Comparison of ENCODE assay signal across 16 mouse cellular contexts in genomic region chr6:38203820-38204219, GRCm38 (mm10). TPM values are rescaled to one million over a fixed set of nuclear protein-coding genes. Genes with fewer than 3 reads are reported as not detected.
DNase-seq lines count a peak whose midpoint lies in the region; ATAC-seq lines count a peak whose summit lies in the region.
"Had no signal": no experiment of that assay in that cellular context is flagged by ENCODE, and none has a peak within 500 bp of the region (broad histone marks: within the 10 kb centered on the region; RNA-seq: fewer than 3 reads in every experiment).

No protein-coding gene starts in this region.

- no peaks in the 10 kb centered on the region for H3K27me3 ChIP-seq in hindbrain, embryonic 16.5 days (replicated peaks; ENCODE audit: control insufficient read depth, insufficient read depth, low read length)
- no peaks in the 10 kb centered on the region for H3K27me3 ChIP-seq in hindbrain, embryonic 12.5 days
- peaks cover 33% of the 10 kb centered on the region for H3K27me3 ChIP-seq in midbrain, embryonic 11.5 days (ENCODE audit: control insufficient read depth, insufficient read depth, low read length)
- H3K27me3 ChIP-seq in midbrain, embryonic 16.5 days (ENCODE audit: control insufficient read depth, insufficient read depth, low read depth, low read length): no peaks in the 10 kb centered on the region
- no peaks in the 10 kb centered on the region for H3K27me3 ChIP-seq in embryonic facial prominence, embryonic 13.5 days
- H3K27me3 ChIP-seq in neural tube, embryonic 14.5 days (ENCODE audit: control insufficient read depth, insufficient read depth, low read length): no peaks in the 10 kb centered on the region
- H3K27me3 ChIP-seq: heart, embryonic 13.5 days had no signal

- DNase-seq in midbrain, embryonic 11.5 days (ENCODE audit: low spot score, missing footprints): peak; percentile 62
- no peak for DNase-seq in Muller cell, postnatal 12 days (ENCODE audit: inconsistent ontology term)
- DNase-seq: adrenal gland, adult 8-10 months; cerebellum, adult 2 months; kidney, adult 18-20 months; thymus, adult 2 months had no signal

- H3K9me3 ChIP-seq in hindbrain, embryonic 16.5 days (ENCODE audit: control insufficient read depth, low read length): no peaks in the 10 kb centered on the region
- no peaks in the 10 kb centered on the region; the same call in 1 of the 2 replicates for H3K9me3 ChIP-seq in hindbrain, embryonic 12.5 days (replicated peaks)
- H3K9me3 ChIP-seq in midbrain, embryonic 11.5 days (ENCODE audit: control insufficient read depth, low read length): no peaks in the 10 kb centered on the region; the same call in 1 of the 2 replicates
- no peaks in the 10 kb centered on the region for H3K9me3 ChIP-seq in midbrain, embryonic 16.5 days (replicated peaks; ENCODE audit: control insufficient read depth, low read length, poor library complexity, severe bottlenecking)
- H3K9me3 ChIP-seq in embryonic facial prominence, embryonic 13.5 days: no peaks in the 10 kb centered on the region
- H3K9me3 ChIP-seq in neural tube, embryonic 14.5 days (ENCODE audit: control insufficient read depth, low read length): no peaks in the 10 kb centered on the region
- H3K9me3 ChIP-seq: G1E; heart, embryonic 13.5 days; hindbrain, embryonic 10.5 days had no signal

- H3K4me3 ChIP-seq in hindbrain, embryonic 16.5 days (ENCODE audit: low read length): no peak overlapping the region
- no peak overlapping the region for H3K4me3 ChIP-seq in hindbrain, embryonic 12.5 days
- H3K4me3 ChIP-seq in midbrain, embryonic 11.5 days (ENCODE audit: low read depth, low read length): no peak overlapping the region
- no peak overlapping the region for H3K4me3 ChIP-seq in midbrain, embryonic 16.5 days (ENCODE audit: low read depth, low read length)
- no peak overlapping the region for H3K4me3 ChIP-seq in embryonic facial prominence, embryonic 13.5 days
- H3K4me3 ChIP-seq in neural tube, embryonic 14.5 days (ENCODE audit: low read depth, low read length): no peak overlapping the region
- H3K4me3 ChIP-seq: heart, embryonic 13.5 days; hindbrain, embryonic 10.5 days; left cerebral cortex, adult 2 months; megakaryocyte, embryonic 14.5 days had no signal

- no peak overlapping the region for H3K9ac ChIP-seq in hindbrain, embryonic 16.5 days (ENCODE audit: low read depth, low read length)
- no peak overlapping the region for H3K9ac ChIP-seq in hindbrain, embryonic 12.5 days
- no peak overlapping the region for H3K9ac ChIP-seq in midbrain, embryonic 11.5 days (ENCODE audit: low read length)
- H3K9ac ChIP-seq in midbrain, embryonic 16.5 days (ENCODE audit: low read depth, low read length): no peak overlapping the region
- H3K9ac ChIP-seq in embryonic facial prominence, embryonic 13.5 days: no peak overlapping the region
- H3K9ac ChIP-seq in neural tube, embryonic 14.5 days (replicated peaks; ENCODE audit: low read depth, low read length): no peak overlapping the region
- H3K9ac ChIP-seq: heart, embryonic 13.5 days had no signal

- H3K36me3 ChIP-seq in hindbrain, embryonic 16.5 days (ENCODE audit: control insufficient read depth, insufficient read depth, low read length): no peaks in the 10 kb centered on the region
- no peaks in the 10 kb centered on the region for H3K36me3 ChIP-seq in hindbrain, embryonic 12.5 days
- H3K36me3 ChIP-seq in midbrain, embryonic 11.5 days (ENCODE audit: control insufficient read depth, insufficient read depth, low read length): no peaks in the 10 kb centered on the region
- H3K36me3 ChIP-seq in midbrain, embryonic 16.5 days (ENCODE audit: control insufficient read depth, insufficient read depth, low read length): no peaks in the 10 kb centered on the region
- no peaks in the 10 kb centered on the region for H3K36me3 ChIP-seq in embryonic facial prominence, embryonic 13.5 days
- no peaks in the 10 kb centered on the region for H3K36me3 ChIP-seq in neural tube, embryonic 14.5 days (ENCODE audit: control insufficient read depth, insufficient read depth, low read length)
- H3K36me3 ChIP-seq: G1E; heart, embryonic 13.5 days had no signal

- H3K4me1 ChIP-seq in hindbrain, embryonic 16.5 days (ENCODE audit: control insufficient read depth, insufficient read depth, low read depth, low read length): peaks cover 9% of the 10 kb centered on the region
- H3K4me1 ChIP-seq in hindbrain, embryonic 12.5 days: peaks cover 39% of the 10 kb centered on the region
- H3K4me1 ChIP-seq in midbrain, embryonic 11.5 days (ENCODE audit: control insufficient read depth, insufficient read depth, low read length): peaks cover 16% of the 10 kb centered on the region
- H3K4me1 ChIP-seq in midbrain, embryonic 16.5 days (ENCODE audit: control insufficient read depth, insufficient read depth, low read length): peaks cover 17% of the 10 kb centered on the region
- H3K4me1 ChIP-seq in embryonic facial prominence, embryonic 13.5 days: peaks cover 66% of the 10 kb centered on the region
- peaks cover 13% of the 10 kb centered on the region; the same call in 1 of the 2 replicates for H3K4me1 ChIP-seq in neural tube, embryonic 14.5 days (ENCODE audit: control insufficient read depth, insufficient read depth, low read length)

- H3K4me2 ChIP-seq in hindbrain, embryonic 16.5 days (ENCODE audit: low read length): no peak overlapping the region
- no peak overlapping the region for H3K4me2 ChIP-seq in hindbrain, embryonic 12.5 days (replicated peaks)
- H3K4me2 ChIP-seq in midbrain, embryonic 11.5 days: no peak overlapping the region
- no peak overlapping the region for H3K4me2 ChIP-seq in midbrain, embryonic 16.5 days (ENCODE audit: low read length)
- no peak overlapping the region for H3K4me2 ChIP-seq in embryonic facial prominence, embryonic 13.5 days
- H3K4me2 ChIP-seq in neural tube, embryonic 14.5 days (ENCODE audit: low read depth, low read length): no peak overlapping the region
- H3K4me2 ChIP-seq: heart, embryonic 13.5 days had no signal

- ATAC-seq in hindbrain, embryonic 16.5 days: 0 out of 2 replicates have a peak, but pooled peaks have one; percentile 31
- no peak for ATAC-seq in hindbrain, embryonic 12.5 days (ENCODE audit: low FRiP score)
- ATAC-seq in midbrain, embryonic 11.5 days (ENCODE audit: low FRiP score): no peak
- no peak for ATAC-seq in midbrain, embryonic 16.5 days
- ATAC-seq in embryonic facial prominence, embryonic 13.5 days (ENCODE audit: insufficient number of reproducible peaks, insufficient read depth, low FRiP score, low TSS enrichment, low read depth): peak; percentile 53; the same call in 1 of the 2 replicates
- peak; percentile 26; the same call in 1 of the 2 replicates for ATAC-seq in neural tube, embryonic 14.5 days (ENCODE audit: low read depth)

- no peak overlapping the region for H3K27ac ChIP-seq in hindbrain, embryonic 16.5 days (ENCODE audit: low read depth, low read length)
- H3K27ac ChIP-seq in hindbrain, embryonic 12.5 days: no peak overlapping the region
- no peak overlapping the region for H3K27ac ChIP-seq in midbrain, embryonic 11.5 days (ENCODE audit: low read depth, low read length)
- H3K27ac ChIP-seq in midbrain, embryonic 16.5 days (ENCODE audit: low read length): no peak overlapping the region
- H3K27ac ChIP-seq in embryonic facial prominence, embryonic 13.5 days: no peak overlapping the region
- no peak overlapping the region for H3K27ac ChIP-seq in neural tube, embryonic 14.5 days (ENCODE audit: low read depth, low read length)
- H3K27ac ChIP-seq: heart, embryonic 13.5 days; hindbrain, embryonic 10.5 days; left cerebral cortex, adult 2 months had no signal

- 63% methylated on average over 4 of the region's 4 CpGs for WGBS in hindbrain, embryonic 16.5 days
- 63% methylated on average over 4 of the region's 4 CpGs for WGBS in hindbrain, embryonic 12.5 days
- 72% methylated on average over 4 of the region's 4 CpGs for WGBS in midbrain, embryonic 11.5 days
- 74% methylated on average over 4 of the region's 4 CpGs for WGBS in midbrain, embryonic 16.5 days
- WGBS in embryonic facial prominence, embryonic 13.5 days: 41% methylated on average over 4 of the region's 4 CpGs
- 74% methylated on average over 4 of the region's 4 CpGs for WGBS in neural tube, embryonic 14.5 days

RNA-seq across cellular contexts. Expression of gene D630045J12Rik, which starts 50.0 kb away (rescaled TPM):
- polyA plus RNA-seq in hindbrain, embryonic 16.5 days (2015; fragmentation: Nextera tagmentation; extraction: Ambion mirVana): 10.4 and 13.6 TPM in 2 replicates
- 13.9 and 14.3 TPM in 2 replicates for polyA plus RNA-seq in hindbrain, embryonic 12.5 days (2016; fragmentation: Nextera tagmentation; extraction: Ambion mirVana)
- 9.7 and 10.1 TPM in 2 replicates for polyA plus RNA-seq in midbrain, embryonic 11.5 days (2014; fragmentation: Nextera tagmentation; extraction: Ambion mirVana)
- 15.8 and 19.4 TPM in 2 replicates for polyA plus RNA-seq in midbrain, embryonic 16.5 days (2015; fragmentation: Nextera tagmentation; extraction: Ambion mirVana)
- polyA plus RNA-seq in embryonic facial prominence, embryonic 13.5 days (2015; fragmentation: Nextera tagmentation; extraction: Ambion mirVana): 7.7 and 8.3 TPM in 2 replicates
- 20.5 and 21.0 TPM in 2 replicates for polyA plus RNA-seq in neural tube, embryonic 14.5 days (2014; fragmentation: Nextera tagmentation; extraction: Ambion mirVana)

Comparison
In these comparisons a context has a peak if more than half of its experiments do, and no peak if none do; other contexts are left out.
1. ATAC-seq: peak in hindbrain, embryonic 16.5 days (single experiment), embryonic facial prominence, embryonic 13.5 days (single experiment) and neural tube, embryonic 14.5 days (single experiment); none in hindbrain, embryonic 12.5 days (single experiment), midbrain, embryonic 11.5 days (single experiment) and midbrain, embryonic 16.5 days (single experiment).